Mouse (Mus musculus) mammary gland, adult 2 months (tissue): Measurements from ENCODE around the gene Hrasls. TPM values are rescaled to one million over a fixed set of nuclear protein-coding genes. Genes with fewer than 3 reads are reported as not detected.

Experiments used
- polyA plus RNA-seq: library from polyadenylated mRNA; depleted of rRNA; stranded (reverse); fragments of >200 nt; gene quantifications from 2 replicates; pipeline ENCODE4 v1.2.3, GENCODE M21; 2012; ENCODE audit warnings: low replicate concordance; rRNA removed

Gene Hrasls
- 1.1 and 13.1 TPM in 2 replicates for polyA plus RNA-seq

GRCm38 (mm10) chr16:29209605-29210411 is at the start of gene Hrasls:
Gene Hrasls, plus strand, starts transcription at chr16:29209695.

Other genes starting within 250 kb of the Hrasls start
- 0.32 TPM in 1 of 2 replicates, not detected in the other for gene Atp13a5, start 169.0 kb downstream of the Hrasls start, polyA plus RNA-seq